Mouse (Mus musculus): ENCODE data around the gene Krtap5-4.
"Not testable (repeated sequence)": the region's sequence is repeated elsewhere in the genome, so short reads cannot be mapped to it uniquely, and the experiment has no call there.

The Krtap5-4 gene

GRCm38 (mm10) chr7:142322641-142323040 is 19.3 kb downstream of the Krtap5-4 start:
- no peak for DNase-seq

- no peak for DNase-seq
These were observed 20.2 kb downstream of the Krtap5-4 start for GRCm38 (mm10) chr7:142323396-142324117.

- DNase-seq: no peak
These were observed 23.5 kb downstream of the Krtap5-4 start for GRCm38 (mm10) chr7:142326714-142327445.

- DNase-seq: no peak
These were observed 25.2 kb downstream of the Krtap5-4 start for GRCm38 (mm10) chr7:142328507-142328906.

GRCm38 (mm10) chr7:142330271-142330724 is 26.9 kb downstream of the Krtap5-4 start:
- DNase-seq: no peak

DNA sequence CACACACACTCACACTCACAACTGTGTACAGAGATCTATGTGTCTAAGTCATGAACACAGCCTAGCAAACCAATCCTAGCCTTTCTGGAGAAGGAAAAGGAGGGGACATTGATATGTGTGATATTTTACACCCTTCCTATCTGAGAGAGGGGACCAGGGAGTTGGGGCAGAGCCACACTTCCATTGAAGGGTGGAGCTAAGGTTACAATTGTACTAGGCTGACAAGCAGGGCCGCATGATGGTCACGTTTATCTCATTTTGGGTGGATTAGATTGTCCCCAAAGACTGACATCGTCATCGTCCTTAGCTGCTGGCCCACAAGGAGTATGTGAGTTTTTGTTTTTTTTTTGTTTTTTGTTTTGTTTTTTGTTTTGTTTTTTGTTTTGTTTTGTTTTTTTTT is 27.9 kb downstream of the Krtap5-4 start:
- no peak for DNase-seq

- not testable (repeated sequence) for DNase-seq
These were observed 29.4 kb downstream of the Krtap5-4 start for GRCm38 (mm10) chr7:142332741-142333140.

GRCm38 (mm10) chr7:142334246-142334645 is 30.9 kb downstream of the Krtap5-4 start:
- peak; percentile 95 for DNase-seq

- DNase-seq: no peak
These were observed 31.8 kb downstream of the Krtap5-4 start for GRCm38 (mm10) chr7:142335151-142335550.

DNA sequence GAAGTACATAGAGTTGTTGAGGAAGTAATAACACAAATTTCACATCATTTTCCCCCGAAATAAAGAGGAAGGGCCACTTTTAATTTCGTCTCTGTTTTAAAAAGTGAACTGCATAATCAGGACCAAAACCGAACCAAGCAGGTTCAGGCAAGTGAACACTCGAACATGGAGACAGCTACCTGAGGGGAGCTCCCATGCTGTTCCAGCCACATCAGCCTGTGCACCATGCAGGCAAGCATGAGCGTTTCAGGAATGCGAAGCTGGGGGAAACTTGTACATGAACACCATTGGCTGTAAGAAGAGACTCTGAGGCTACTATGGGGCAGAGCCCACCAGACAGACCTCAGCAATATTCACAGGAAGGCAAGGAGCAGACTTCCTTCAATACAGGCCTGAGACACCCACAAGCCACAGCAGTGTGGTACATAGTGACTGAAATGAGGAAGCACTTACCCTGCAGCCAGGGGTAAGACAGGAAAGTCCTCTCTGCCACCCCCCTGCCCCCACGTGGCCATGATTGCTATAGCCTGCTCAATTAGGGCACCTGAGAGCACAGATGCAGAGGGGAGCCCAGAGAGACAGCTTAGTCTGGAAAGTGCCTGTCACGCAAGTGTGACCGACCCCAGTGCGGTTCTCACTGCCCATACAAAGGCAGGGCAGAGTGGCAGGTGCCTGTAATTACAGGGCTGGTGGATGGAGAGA is 37.1 kb downstream of the Krtap5-4 start:
- DNase-seq: peak; percentile 30

DNA sequence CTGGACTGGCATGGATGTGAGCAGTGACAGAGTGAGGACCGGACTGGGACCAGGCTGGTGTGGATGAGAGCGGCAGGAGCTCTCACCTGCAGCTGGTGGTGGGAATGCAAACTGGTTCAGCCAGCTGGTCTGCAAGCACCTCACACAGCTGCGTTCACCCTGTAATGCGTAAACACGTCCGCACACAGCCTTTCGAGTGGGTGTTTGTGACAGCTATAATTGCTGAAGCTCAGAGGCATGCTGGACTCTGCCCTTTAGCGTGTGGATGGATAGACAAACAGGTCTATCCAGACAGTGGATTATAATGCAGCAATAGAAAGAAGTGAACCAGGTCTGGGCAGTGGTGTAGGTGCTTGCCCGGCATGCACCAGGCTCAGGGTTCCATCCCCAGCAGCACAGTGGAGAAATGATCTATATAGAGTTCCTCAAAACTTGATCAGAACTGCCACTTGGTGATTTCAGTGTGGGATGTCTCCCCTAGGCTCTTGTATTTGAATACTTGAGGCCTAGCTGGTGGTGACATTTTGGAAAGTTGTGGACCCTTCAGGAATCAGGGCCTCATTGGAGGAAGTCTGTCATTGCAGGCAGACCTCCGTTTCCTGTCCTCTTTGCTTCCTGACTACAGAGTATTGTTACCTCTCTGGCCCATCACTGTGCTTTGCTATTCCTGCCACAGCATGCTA is 38.4 kb downstream of the Krtap5-4 start:
- DNase-seq: no peak

- DNase-seq: no peak
These were observed 38.9 kb downstream of the Krtap5-4 start for GRCm38 (mm10) chr7:142342247-142342640.

- DNase-seq: no peak
These were observed 44.2 kb downstream of the Krtap5-4 start for GRCm38 (mm10) chr7:142347542-142347941.

GRCm38 (mm10) chr7:142349308-142349961 is 46.1 kb downstream of the Krtap5-4 start:
- DNase-seq: peak; percentile 38

- DNase-seq: no peak
These were observed 48.2 kb downstream of the Krtap5-4 start for GRCm38 (mm10) chr7:142351569-142351968.

- DNase-seq: no peak
These were observed 50.5 kb downstream of the Krtap5-4 start for GRCm38 (mm10) chr7:142353854-142354253.

All from lung, postnatal 14 days (tissue).